Mouse (Mus musculus) lung, embryonic 14.5 days (tissue): ENCODE measurements around the gene Uqcrq. TPM values are rescaled to one million over a fixed set of nuclear protein-coding genes. Genes with fewer than 3 reads are reported as not detected.
"Not testable (repeated sequence)": the region's sequence is repeated elsewhere in the genome, so short reads cannot be mapped to it uniquely, and the experiment has no call there.

ENCODE experiments used
- ATAC-seq: fragments of 200-750 bp; cut with Nextera tagmentation; 2 replicates; pipeline ENCODE4 v1.8.0; 2017; ENCODE audit warnings: mild to moderate bottlenecking, moderate TSS enrichment, moderate library complexity; ENCODE audit not compliant: insufficient read depth
- DNase-seq: peaks from one replicate; pipeline ENCODE4 v3.0.0-alpha.2; 2015
- H3K27ac ChIP-seq: fragments of 300-500 bp; sonication (generic); 2 replicates; pipeline ENCODE4 v1.5.1; 2014; ENCODE audit warnings: low read depth, mild to moderate bottlenecking, moderate library complexity
- H3K27me3 ChIP-seq: fragments of 300-500 bp; sonication (generic); 2 replicates; pipeline ENCODE4 v1.6.1; 2014; ENCODE audit warnings: low read length, control low read depth; ENCODE audit not compliant: insufficient read depth
- H3K36me3 ChIP-seq: fragments of 300-500 bp; sonication (generic); 2 replicates; pipeline ENCODE4 v1.6.1; 2014; ENCODE audit warnings: control low read depth; ENCODE audit not compliant: insufficient read depth
- H3K4me1 ChIP-seq: fragments of 300-500 bp; sonication (generic); 2 replicates; pipeline ENCODE4 v1.6.1; 2014; ENCODE audit warnings: antibody characterized with exemption, control low read depth; ENCODE audit not compliant: insufficient read depth
- H3K4me2 ChIP-seq: fragments of 300-500 bp; sonication (generic); 2 replicates; pipeline ENCODE4 v1.6.1; 2014; ENCODE audit warnings: mild to moderate bottlenecking
- H3K4me3 ChIP-seq: fragments of 300-500 bp; sonication (generic); 2 replicates; pipeline ENCODE4 v1.5.1; 2014; ENCODE audit warnings: low read depth, low read length
- H3K9ac ChIP-seq: fragments of 300-500 bp; sonication (generic); 2 replicates; pipeline ENCODE4 v1.6.1; 2014
- H3K9me3 ChIP-seq: fragments of 300-500 bp; sonication (generic); 2 replicates; pipeline ENCODE4 v1.6.1; 2016; ENCODE audit warnings: low read depth, low read length, control low read depth
- CTCF ChIP-seq: IDR thresholded peaks from 2 replicates; pipeline ENCODE4 v1.5.1; 2016; ENCODE audit warnings: antibody characterized with exemption, low read depth
- WGBS: fragments of 180-500 bp; shearing (Covaris S2); extraction: QIAGEN DNeasy Blood & Tissue Kit; methylation state at CpG from one replicate; pipeline ENCODE4 v1.1.7; 2014; 5-methylcytosine and 5-hydroxymethylcytosine counted together
- polyA plus RNA-seq: library from polyadenylated mRNA; unstranded; fragments of >200 nt; fragmentation: Nextera tagmentation; extraction: Ambion mirVana; gene quantifications from 2 replicates; pipeline ENCODE4 v1.2.1, GENCODE M21; 2014

Gene Uqcrq
- polyA plus RNA-seq, 1 experiment from 2014 or later = 518 TPM

DNA sequence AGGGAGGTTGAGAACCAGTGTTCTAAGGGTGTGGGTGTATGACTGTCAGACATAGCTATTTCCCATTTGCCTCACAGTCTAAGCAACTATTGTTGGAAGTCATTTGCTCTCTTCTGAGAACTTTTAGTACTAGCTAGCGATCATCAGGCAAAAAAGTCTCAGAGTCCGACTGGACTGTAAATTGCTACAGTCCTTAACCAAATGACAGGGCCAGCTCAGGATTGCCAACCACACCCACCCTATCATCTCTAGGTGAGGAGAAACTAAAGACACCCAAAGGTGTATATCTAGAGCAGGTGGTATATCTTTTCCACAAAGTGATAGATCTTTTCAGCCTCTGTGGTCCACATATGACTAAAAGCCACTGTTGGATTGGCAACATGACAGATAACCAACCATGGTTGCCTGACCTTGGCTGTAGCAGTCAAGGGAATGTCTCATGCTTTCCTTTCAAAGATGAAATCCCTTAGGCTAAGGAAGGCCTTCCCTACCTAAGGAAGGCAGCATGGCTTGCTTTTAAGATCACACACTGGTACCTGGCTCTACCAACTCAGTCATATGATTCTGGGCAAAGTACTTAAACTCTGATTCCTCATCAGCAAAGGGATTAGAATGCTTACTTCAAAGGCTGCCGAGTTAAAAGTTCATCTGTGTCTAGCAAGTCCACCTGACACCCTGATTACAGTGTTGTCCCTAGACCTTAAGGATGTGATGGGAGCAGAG, 2.5 kb downstream of the Uqcrq start:
- no peak overlapping the region for H3K4me2 ChIP-seq
- no peak overlapping the region for H3K4me3 ChIP-seq
- H3K27ac ChIP-seq = no peak overlapping the region
- TF ChIP-seq CTCF = no peak
- peaks cover 11% of the 10 kb centered on the region for H3K36me3 ChIP-seq
- DNase-seq (no peak), ATAC-seq (no peak)
- no peak overlapping the region for H3K9ac ChIP-seq
- no peaks in the 10 kb centered on the region for H3K27me3 ChIP-seq
- WGBS = 90% methylated on average over 3 of the region's 3 CpGs
- no peaks in the 10 kb centered on the region for H3K9me3 ChIP-seq
- peaks cover 7% of the 10 kb centered on the region for H3K4me1 ChIP-seq

DNA sequence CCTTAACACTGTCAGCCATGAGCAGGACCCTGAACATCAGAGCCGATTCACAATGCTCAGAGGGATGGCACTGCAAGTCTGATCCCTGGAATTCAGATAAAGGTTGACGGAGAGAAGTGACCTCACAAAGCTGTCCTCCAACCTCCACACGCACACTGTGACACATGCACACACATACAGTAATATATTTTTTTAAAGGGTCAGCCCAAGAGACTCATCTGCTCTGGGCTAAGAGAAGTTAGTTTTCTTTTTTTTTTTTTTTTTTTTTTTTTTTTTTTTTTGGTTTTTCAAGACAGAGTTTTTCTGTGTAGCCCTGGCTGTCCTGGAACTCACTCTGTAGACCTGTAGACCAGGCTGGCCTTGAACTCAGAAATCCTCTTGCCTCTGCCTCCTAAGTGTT, 3.7 kb downstream of the Uqcrq start:
- WGBS = 76% methylated on average over 3 of the region's 3 CpGs
- not testable (repeated sequence) for DNase-seq, H3K4me2 ChIP-seq, H3K9me3 ChIP-seq, H3K4me1 ChIP-seq, H3K4me3 ChIP-seq, H3K9ac ChIP-seq, ATAC-seq, H3K27me3 ChIP-seq, H3K27ac ChIP-seq
- peaks cover 11% of the 10 kb centered on the region for H3K36me3 ChIP-seq

DNA sequence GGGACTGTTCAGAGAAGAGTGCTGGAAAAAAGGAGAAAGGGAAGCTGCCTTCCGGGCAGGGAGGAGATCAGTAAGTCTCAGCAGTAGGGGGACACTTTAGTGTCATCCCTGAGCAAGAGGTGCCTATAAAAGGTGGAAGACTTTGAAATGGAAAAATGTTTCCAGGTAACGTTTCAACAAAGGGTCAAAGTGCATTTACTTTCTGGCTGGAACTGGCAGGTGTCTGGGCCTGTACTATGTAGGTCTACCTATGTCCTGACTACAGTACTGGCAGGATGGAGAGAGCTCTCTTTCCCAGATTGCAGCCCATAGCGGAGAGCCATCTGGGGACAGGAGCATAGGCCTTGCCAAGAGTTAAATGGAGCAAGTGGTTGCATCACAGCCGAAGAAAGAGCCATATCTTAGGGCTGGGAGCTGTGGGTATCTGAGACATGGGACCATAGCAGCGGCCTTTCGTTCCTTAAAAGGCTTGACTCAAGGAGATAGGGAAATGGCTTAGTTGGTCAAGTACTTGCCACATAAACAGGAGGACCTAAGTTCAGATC, 4.8 kb downstream of the Uqcrq start:
- ATAC-seq (no peak), DNase-seq (no peak)
- Histone ChIP-seq H3K27ac (no peak overlapping the region), H3K9ac (no peak overlapping the region), H3K4me1 (peaks cover 7% of the 10 kb centered on the region), H3K4me3 (no peak overlapping the region), H3K27me3 (no peaks in the 10 kb centered on the region), H3K36me3 (peaks cover 15% of the 10 kb centered on the region), H3K9me3 (no peaks in the 10 kb centered on the region), H3K4me2 (no peak overlapping the region)
- TF ChIP-seq CTCF = no peak
- 80% methylated on average over 6 of the region's 6 CpGs for WGBS

DNA sequence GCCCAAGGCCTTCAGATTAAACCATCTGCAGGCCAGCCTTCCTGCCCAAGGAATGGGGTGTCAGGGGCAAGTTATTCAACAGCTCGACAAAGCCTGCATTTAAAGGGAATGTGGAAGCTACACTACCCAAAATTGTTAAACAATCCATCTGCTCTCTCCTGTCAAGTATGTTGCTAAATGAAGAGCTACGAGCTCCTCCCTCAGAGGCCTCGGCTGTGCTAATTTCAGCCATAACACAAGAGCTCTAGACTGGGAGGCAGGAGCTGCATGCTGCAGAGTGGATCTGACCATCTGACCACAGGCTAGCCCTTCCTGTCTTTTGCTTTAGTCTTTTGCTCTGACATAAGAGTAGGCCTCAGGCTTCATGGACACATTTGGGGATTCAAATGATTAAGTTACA, 5.4 kb downstream of the Uqcrq start:
- H3K4me2 ChIP-seq = no peak overlapping the region
- peaks cover 7% of the 10 kb centered on the region for H3K4me1 ChIP-seq
- H3K9ac ChIP-seq = no peak overlapping the region
- no peak overlapping the region for H3K27ac ChIP-seq
- H3K9me3 ChIP-seq = no peaks in the 10 kb centered on the region
- no peaks in the 10 kb centered on the region for H3K27me3 ChIP-seq
- WGBS = 34% methylated on average over 3 of the region's 3 CpGs
- ATAC-seq = no peak
- peaks cover 16% of the 10 kb centered on the region for H3K36me3 ChIP-seq
- H3K4me3 ChIP-seq = no peak overlapping the region
- DNase-seq = no peak
- no peak for TF ChIP-seq CTCF

DNA sequence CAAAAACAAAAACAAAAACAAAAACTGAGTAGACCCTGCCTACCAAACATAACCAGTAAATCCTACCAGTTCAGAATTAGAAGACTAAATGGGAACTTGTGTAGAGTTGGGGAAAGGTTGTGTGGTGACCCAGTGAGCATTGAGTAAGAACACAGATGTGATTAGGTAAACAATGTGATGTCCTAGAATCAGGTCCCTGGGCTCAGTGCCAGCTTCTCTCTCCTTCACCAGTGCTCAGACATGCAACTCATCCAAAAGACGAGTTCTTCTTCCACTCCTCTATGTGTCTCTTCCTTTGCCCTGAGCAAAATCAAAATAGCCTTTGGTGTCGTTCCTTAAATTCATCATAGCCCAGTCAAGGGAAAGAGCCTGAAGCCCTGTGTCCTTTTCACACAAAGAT, 5.8 kb downstream of the Uqcrq start:
- no peak for ATAC-seq
- Histone ChIP-seq H3K36me3 (peaks cover 19% of the 10 kb centered on the region), H3K9ac (no peak overlapping the region), H3K9me3 (no peaks in the 10 kb centered on the region), H3K27ac (no peak overlapping the region), H3K4me1 (peaks cover 5% of the 10 kb centered on the region), H3K4me2 (no peak overlapping the region), H3K27me3 (no peaks in the 10 kb centered on the region), H3K4me3 (no peak overlapping the region)
- 68% methylated on average over 2 of the region's 2 CpGs for WGBS
- DNase-seq = no peak
- no peak for TF ChIP-seq CTCF

DNA sequence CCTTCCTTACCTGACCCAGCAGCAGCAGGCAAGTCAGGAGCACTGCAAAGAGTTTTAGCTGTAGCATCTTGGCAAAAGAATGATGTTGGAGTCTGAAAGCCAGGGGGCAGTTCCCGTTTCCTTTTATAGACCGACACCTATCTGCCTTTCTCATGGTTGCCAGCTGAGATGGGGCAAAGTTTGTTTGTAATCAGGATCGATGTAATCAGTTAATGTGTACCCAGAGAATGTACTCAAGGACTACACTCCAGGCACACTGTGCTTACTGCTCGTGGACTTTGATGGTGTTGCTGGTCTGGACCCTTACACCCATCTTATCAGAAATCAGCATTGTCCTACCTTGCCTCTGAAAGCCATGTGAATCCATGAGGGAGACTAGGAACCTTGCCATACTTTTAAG, 7.6 kb downstream of the Uqcrq start, which contains the start of gene Leap2:
TSS of gene Leap2 (minus strand) at position 135 of the 400 bp plus-strand sequence.
- H3K4me3 ChIP-seq = no peak within 1 kb of the TSS
- H3K27ac ChIP-seq = no peak within 1 kb of the TSS
- H3K9me3 ChIP-seq = no peaks in the 10 kb centered on the region
- no peak within 1 kb of the TSS for H3K9ac ChIP-seq
- H3K36me3 ChIP-seq = peaks cover 22% of the 10 kb centered on the region
- TF ChIP-seq CTCF = no peak
- WGBS = 81% methylated on average over 4 of the region's 4 CpGs
- no peak within 1 kb of the TSS for H3K4me2 ChIP-seq
- H3K4me1 ChIP-seq = no peaks in the 10 kb centered on the region
- H3K27me3 ChIP-seq = no peaks in the 10 kb centered on the region
- ATAC-seq (no peak), DNase-seq (no peak)

DNA sequence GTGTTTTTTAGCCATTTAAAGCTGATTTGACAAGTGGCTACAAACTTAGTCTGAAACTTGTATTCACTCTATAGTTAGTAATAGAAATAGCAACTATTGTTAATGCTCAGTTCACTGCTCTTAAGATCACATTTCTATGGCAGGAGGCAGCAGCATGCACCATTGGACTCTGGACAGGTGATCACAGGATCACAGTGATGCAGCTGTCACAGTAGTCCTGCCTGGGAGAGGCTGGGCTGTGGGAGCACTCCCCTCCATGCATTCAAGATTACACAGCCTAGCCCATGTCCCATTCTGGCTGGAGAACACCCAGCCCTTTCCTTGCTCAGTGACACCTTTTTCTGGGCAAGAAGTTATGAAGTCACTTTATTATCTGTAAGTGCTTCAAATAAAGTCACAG, 12.6 kb downstream of the Uqcrq start:
- Histone ChIP-seq H3K4me3 (no peak overlapping the region), H3K9me3 (no peaks in the 10 kb centered on the region), H3K27me3 (no peaks in the 10 kb centered on the region), H3K27ac (no peak overlapping the region), H3K9ac (no peak overlapping the region), H3K4me1 (no peaks in the 10 kb centered on the region), H3K4me2 (no peak overlapping the region), H3K36me3 (peaks cover 66% of the 10 kb centered on the region)
- no peak for TF ChIP-seq CTCF
- DNase-seq (no peak), ATAC-seq (no peak)
